Mouse (Mus musculus) myocyte (in vitro differentiated cells): ENCODE results near the gene Spata31d1b. TPM values are rescaled to one million over a fixed set of nuclear protein-coding genes. Genes with fewer than 3 reads are reported as not detected.

ENCODE experiments used
- H3K27me3 ChIP-seq: one replicate; pipeline ENCODE4 v1.6.1; 2011; ENCODE audit not compliant: control insufficient read depth, insufficient read depth, insufficient read length
- H3K36me3 ChIP-seq: one replicate; pipeline ENCODE4 v1.6.1; 2011; ENCODE audit not compliant: control insufficient read depth, insufficient read depth
- H3K4me2 ChIP-seq: one replicate; pipeline ENCODE4 v1.6.1; 2011; ENCODE audit warnings: low read depth, control low read depth
- H3K4me3 ChIP-seq: one replicate; pipeline ENCODE4 v1.5.1; 2011; ENCODE audit warnings: mild to moderate bottlenecking, control low read depth, moderate library complexity
- H3K79me2 ChIP-seq: one replicate; pipeline ENCODE4 v1.6.1; 2011; ENCODE audit not compliant: control insufficient read depth, insufficient read depth
- H3ac ChIP-seq: one replicate; pipeline ENCODE4 v1.6.1; 2011; ENCODE audit not compliant: control insufficient read depth, insufficient read length
- CEBPB ChIP-seq: IDR thresholded peaks from 2 replicates; pipeline ENCODE4 v1.6.1; 2011; ENCODE audit warnings: mild to moderate bottlenecking, moderate library complexity; ENCODE audit not compliant: poor library complexity, insufficient read depth, severe bottlenecking
- E2F4 ChIP-seq: IDR thresholded peaks from one replicate; pipeline ENCODE4 v1.6.1; 2011; ENCODE audit warnings: mild to moderate bottlenecking, control low read depth, moderate library complexity; ENCODE audit not compliant: insufficient read depth
- MAX ChIP-seq: IDR thresholded peaks from one replicate; pipeline ENCODE4 v1.6.1; 2011; ENCODE audit warnings: low read depth, mild to moderate bottlenecking, control low read depth
- MYOD1 ChIP-seq, 3 experiments: IDR thresholded peaks; one replicate each; pipeline ENCODE4 v1.6.1; 2011; ENCODE audit warnings: control low read depth in 2 of 3, low read depth in 2 of 3, mild to moderate bottlenecking in 2 of 3, moderate library complexity in 1 of 3; ENCODE audit not compliant: insufficient read length in 2 of 3, control insufficient read depth in 1 of 3
- MYOG ChIP-seq, 3 experiments: IDR thresholded peaks; one replicate each; pipeline ENCODE4 v1.6.1; 2011; ENCODE audit warnings: control low read depth in 2 of 3, low read depth in 2 of 3, mild to moderate bottlenecking in 2 of 3; ENCODE audit not compliant: insufficient read length in 2 of 3, control insufficient read depth in 1 of 3, insufficient read depth in 1 of 3
- POLR2A ChIP-seq: IDR thresholded peaks from one replicate; pipeline ENCODE4 v1.6.1; 2011; ENCODE audit warnings: low read depth, mild to moderate bottlenecking, control low read depth, moderate library complexity; ENCODE audit not compliant: insufficient read length
- POLR2AphosphoS2 ChIP-seq: IDR thresholded peaks from one replicate; pipeline ENCODE4 v1.6.1; 2011; ENCODE audit warnings: low read depth, control low read depth; ENCODE audit not compliant: insufficient read length
- REST ChIP-seq: IDR thresholded peaks from one replicate; pipeline ENCODE4 v1.6.1; 2011; ENCODE audit warnings: mild to moderate bottlenecking, control low read depth, moderate library complexity; ENCODE audit not compliant: insufficient read depth, insufficient read length
- SRF ChIP-seq: IDR thresholded peaks from one replicate; pipeline ENCODE4 v1.6.1; 2011; ENCODE audit warnings: low read depth; ENCODE audit not compliant: control insufficient read depth, insufficient read length
- TCF12 ChIP-seq: IDR thresholded peaks from one replicate; pipeline ENCODE4 v1.6.1; 2011; ENCODE audit warnings: mild to moderate bottlenecking, control low read depth; ENCODE audit not compliant: poor library complexity, insufficient read depth, severe bottlenecking
- TCF3 ChIP-seq: IDR thresholded peaks from one replicate; pipeline ENCODE4 v1.6.1; 2011; ENCODE audit warnings: low read depth, control low read depth; ENCODE audit not compliant: insufficient read length
- USF1 ChIP-seq: IDR thresholded peaks from one replicate; pipeline ENCODE4 v1.6.1; 2011; ENCODE audit warnings: low read depth, mild to moderate bottlenecking, control low read depth, moderate library complexity
- polyA plus RNA-seq: library from polyadenylated mRNA; unstranded; fragments of >200 nt; fragmentation: generic; extraction: Trizol; gene quantifications from one replicate; pipeline ENCODE4 v1.2.1, GENCODE M21; 2012; ENCODE audit warnings: missing spikeins

Gene Spata31d1b
- polyA plus RNA-seq, 1 experiment = not detected

DNA sequence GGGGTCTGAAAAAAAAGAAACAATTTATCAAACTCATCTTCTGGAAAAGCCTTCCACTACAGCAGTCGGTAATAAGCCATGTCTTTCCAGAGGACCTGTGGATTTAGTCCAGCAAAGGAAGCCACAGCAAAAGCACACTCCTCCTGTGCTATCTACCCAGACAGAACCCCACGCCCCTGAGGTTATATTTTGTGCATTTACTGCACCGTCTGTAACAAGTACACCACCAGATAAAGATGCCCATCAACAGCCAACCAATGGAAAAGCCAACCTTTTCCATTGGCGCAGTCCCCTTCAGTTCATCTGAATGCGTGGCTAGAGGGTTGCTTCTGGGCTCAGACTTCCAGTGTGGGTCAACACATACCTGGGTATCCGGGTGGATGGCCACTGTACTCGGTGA lies 50.7 kb downstream of the Spata31d1b start:
- H3K36me3 ChIP-seq = peaks cover 26% of the 10 kb centered on the region
- no peak overlapping the region for H3K4me2 ChIP-seq
- H3ac ChIP-seq = no peak overlapping the region
- TF ChIP-seq POLR2A (no peak), MAX (no peak), POLR2AphosphoS2 (no peak), TCF3 (no peak), TCF12 (no peak), MYOG (IDR thresholded peaks at IDR 0.05; ENCODE audit: control insufficient read depth in 1 of 3, insufficient read depth in 1 of 3, insufficient read length in 2 of 3, low read depth in 2 of 3) (no peak), CEBPB (no peak), MYOD1 (IDR thresholded peaks at IDR 0.05; ENCODE audit: control insufficient read depth in 1 of 3, insufficient read length in 2 of 3, low read depth in 2 of 3) (no peak), SRF (no peak), USF1 (no peak), REST (no peak)
- H3K27me3 ChIP-seq = no peaks in the 10 kb centered on the region
- no peak overlapping the region for H3K4me3 ChIP-seq
- peaks cover 45% of the 10 kb centered on the region for H3K79me2 ChIP-seq

DNA sequence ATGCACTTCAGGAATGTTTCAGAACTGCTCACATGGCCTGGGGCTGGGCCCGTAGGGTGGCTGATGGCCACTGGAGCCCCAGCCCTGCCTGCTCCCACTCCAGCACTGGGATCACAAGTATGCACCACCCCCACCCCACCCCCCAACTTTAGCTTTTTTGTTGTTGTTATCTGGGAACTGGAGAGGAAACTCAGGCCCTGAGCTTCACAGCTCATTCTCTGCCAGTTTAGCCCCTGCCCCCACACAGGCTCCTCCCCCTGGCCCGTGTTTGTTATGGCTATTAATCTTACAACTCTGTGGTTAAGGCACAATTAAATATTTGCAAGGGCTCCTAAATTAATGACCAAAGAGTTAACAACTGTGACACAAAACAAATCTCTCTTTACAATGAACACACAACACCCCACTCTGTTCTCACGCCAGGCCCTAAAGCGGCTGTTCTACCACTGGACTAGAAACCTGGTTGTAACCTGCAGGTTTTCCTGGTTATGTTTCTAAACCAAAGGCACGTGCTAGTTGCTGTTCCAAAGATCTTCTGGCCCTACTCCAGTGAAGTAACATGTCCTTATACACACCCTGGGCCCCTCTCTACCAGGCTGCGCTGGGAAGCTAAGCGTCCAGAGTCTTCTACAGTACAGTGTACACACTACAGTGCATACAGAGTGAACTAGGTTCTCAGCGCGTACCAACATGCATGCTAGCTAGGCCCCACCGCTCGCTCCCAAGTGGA lies 54.9 kb downstream of the Spata31d1b start:
- Histone ChIP-seq H3K36me3 (peaks cover 8% of the 10 kb centered on the region), H3K4me3 (no peak overlapping the region), H3K79me2 (peaks cover 58% of the 10 kb centered on the region), H3K4me2 (no peak overlapping the region), H3K27me3 (no peaks in the 10 kb centered on the region), H3ac (no peak overlapping the region)
- TF ChIP-seq MYOD1 (IDR thresholded peaks at IDR 0.05; ENCODE audit: control insufficient read depth in 1 of 3, insufficient read length in 2 of 3, low read depth in 2 of 3) (no peak), REST (no peak)

DNA sequence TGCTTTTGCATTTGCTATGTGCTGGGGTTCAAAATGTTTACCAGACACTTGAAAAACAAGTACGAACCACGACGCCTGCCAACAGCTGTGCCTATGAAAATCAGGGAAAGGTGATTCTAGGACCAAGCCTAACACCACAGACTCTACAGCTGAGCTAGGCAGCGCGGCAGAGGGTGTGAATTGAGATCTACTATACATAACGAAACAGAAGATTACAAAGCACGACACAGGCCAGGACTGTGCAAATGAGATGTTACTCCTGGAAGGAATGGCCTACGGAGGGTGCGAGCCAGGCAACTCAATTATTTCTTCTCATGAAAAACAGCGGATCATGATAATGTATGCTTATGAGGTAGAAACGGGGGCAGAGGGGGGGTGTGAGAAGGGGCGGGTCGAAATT lies 56.4 kb downstream of the Spata31d1b start:
- Histone ChIP-seq H3ac (peak overlapping the region; percentile 73), H3K4me3 (peak overlapping the region; percentile 95), H3K79me2 (peaks cover 48% of the 10 kb centered on the region), H3K27me3 (no peaks in the 10 kb centered on the region), H3K4me2 (peak overlapping the region; percentile 85), H3K36me3 (peaks cover 18% of the 10 kb centered on the region)
- TF ChIP-seq MAX (no peak), TCF3 (no peak), POLR2AphosphoS2 (no peak), TCF12 (no peak), POLR2A (no peak), MYOD1 (IDR thresholded peaks at IDR 0.05; ENCODE audit: control insufficient read depth in 1 of 3, insufficient read length in 2 of 3, low read depth in 2 of 3) (no peak), SRF (no peak), MYOG (IDR thresholded peaks at IDR 0.05; ENCODE audit: control insufficient read depth in 1 of 3, insufficient read depth in 1 of 3, insufficient read length in 2 of 3, low read depth in 2 of 3) (no peak), E2F4 (no peak), USF1 (no peak), REST (no peak)

Other genes with a start within 250 kb of the Spata31d1b start
- 10.1 TPM for gene Agtpbp1, start 127.1 kb upstream of the Spata31d1b start, polyA plus RNA-seq
- 32.3 TPM for gene Naa35, start 127.0 kb upstream of the Spata31d1b start, polyA plus RNA-seq
- gene Golm1, start 36.5 kb upstream of the Spata31d1b start, polyA plus RNA-seq = 4.8 TPM
- gene 4921517D22Rik, start 18.2 kb upstream of the Spata31d1b start, polyA plus RNA-seq = not detected
- not detected for gene Spata31d1a, start 2.0 kb upstream of the Spata31d1b start, polyA plus RNA-seq
- not detected for gene Spata31d1d, start 19.5 kb downstream of the Spata31d1b start, polyA plus RNA-seq
- not detected for gene 1700014D04Rik, start 34.5 kb downstream of the Spata31d1b start, polyA plus RNA-seq
- gene Isca1, start 57.5 kb downstream of the Spata31d1b start, polyA plus RNA-seq = 58.8 TPM
- not detected for gene Gm49354, start 70.0 kb downstream of the Spata31d1b start, polyA plus RNA-seq
- gene Tut7, start 110.9 kb downstream of the Spata31d1b start, polyA plus RNA-seq = 17.8 TPM